Mouse (Mus musculus): Measurements from ENCODE around the gene Bzw1. TPM values are rescaled to one million over a fixed set of nuclear protein-coding genes. Genes with fewer than 3 reads are reported as not detected.

Gene Bzw1
- polyA plus RNA-seq, 1 experiment = 13.3 TPM

GRCm38 (mm10) chr1:58423371-58424248 is 30.9 kb downstream of the Bzw1 start, which contains the start of gene Clk1:
Gene Clk1 (minus strand): TSS chr1:58424066.
- under 1% methylated on average over 79 of the region's 79 CpGs for WGBS
- Histone ChIP-seq H3K27ac (ENCODE audit: insufficient read depth, low read length) (peak within 1 kb of the TSS; percentile 99), H3K4me3 (ENCODE audit: extremely low read depth, insufficient read depth, insufficient read length) (peak within 1 kb of the TSS; percentile 65), H3K27me3 (ENCODE audit: control insufficient read depth, insufficient read depth, low read length) (no peaks in the 10 kb centered on the region; the same call in 1 of the 2 replicates), H3K36me3 (ENCODE audit: control insufficient read depth, insufficient read depth, low read length) (peaks cover 26% of the 10 kb centered on the region), H3K4me1 (ENCODE audit: control insufficient read depth, insufficient read depth, insufficient read length) (peaks cover 5% of the 10 kb centered on the region)
- TF ChIP-seq CTCF (IDR thresholded peaks at IDR 0.05; ENCODE audit: extremely low read depth, insufficient read depth, insufficient read length, insufficient replicate concordance) (no peak), POLR2A (IDR thresholded peaks at IDR 0.05; ENCODE audit: low read depth, low read length) (peak; percentile 96)
- peak; percentile 82 to 95 for DNase-seq (ENCODE audit: low read depth in 1 of 2, low spot score in 2 of 2)

GRCm38 (mm10) chr1:58424551-58424950 is 31.9 kb downstream of the Bzw1 start:
- Histone ChIP-seq H3K27me3 (ENCODE audit: control insufficient read depth, insufficient read depth, low read length) (no peaks in the 10 kb centered on the region), H3K27ac (ENCODE audit: insufficient read depth, low read length) (no peak overlapping the region), H3K4me3 (ENCODE audit: extremely low read depth, insufficient read depth, insufficient read length) (no peak overlapping the region), H3K36me3 (ENCODE audit: control insufficient read depth, insufficient read depth, low read length) (peaks cover 18% of the 10 kb centered on the region), H3K4me1 (ENCODE audit: control insufficient read depth, insufficient read depth, insufficient read length) (peaks cover 5% of the 10 kb centered on the region)
- no peak for TF ChIP-seq POLR2A (IDR thresholded peaks at IDR 0.05; ENCODE audit: low read depth, low read length)
- TF ChIP-seq CTCF (IDR thresholded peaks at IDR 0.05; ENCODE audit: extremely low read depth, insufficient read depth, insufficient read length, insufficient replicate concordance) = no peak
- no peak for DNase-seq (ENCODE audit: low read depth in 1 of 2, low spot score in 2 of 2)
- WGBS = 93% methylated on average over 3 of the region's 3 CpGs

- no peaks in the 10 kb centered on the region for H3K27me3 ChIP-seq (ENCODE audit: control insufficient read depth, insufficient read depth, low read length)
- WGBS = 9% methylated on average over 10 of the region's 10 CpGs
- peaks cover 4% of the 10 kb centered on the region for H3K4me1 ChIP-seq (ENCODE audit: control insufficient read depth, insufficient read depth, insufficient read length)
- no peak for DNase-seq (ENCODE audit: low read depth in 1 of 2, low spot score in 2 of 2)
- peak overlapping the region; percentile 95 for H3K4me3 ChIP-seq (ENCODE audit: extremely low read depth, insufficient read depth, insufficient read length)
- H3K36me3 ChIP-seq (ENCODE audit: control insufficient read depth, insufficient read depth, low read length) = peaks cover 10% of the 10 kb centered on the region; the same call in 1 of the 2 replicates
- TF ChIP-seq CTCF (IDR thresholded peaks at IDR 0.05; ENCODE audit: extremely low read depth, insufficient read depth, insufficient read length, insufficient replicate concordance) = no peak
- TF ChIP-seq POLR2A (IDR thresholded peaks at IDR 0.05; ENCODE audit: low read depth, low read length) = no peak
- peak overlapping the region; percentile 92 for H3K27ac ChIP-seq (ENCODE audit: insufficient read depth, low read length)
Measured at GRCm38 (mm10) chr1:58444691-58445090, 52.0 kb downstream of the Bzw1 start.

- Histone ChIP-seq H3K27ac (ENCODE audit: insufficient read depth, low read length) (peak within 1 kb of the TSS; percentile 92), H3K4me1 (ENCODE audit: control insufficient read depth, insufficient read depth, insufficient read length) (peaks cover 4% of the 10 kb centered on the region), H3K36me3 (ENCODE audit: control insufficient read depth, insufficient read depth, low read length) (peaks cover 10% of the 10 kb centered on the region; the same call in 1 of the 2 replicates), H3K27me3 (ENCODE audit: control insufficient read depth, insufficient read depth, low read length) (no peaks in the 10 kb centered on the region), H3K4me3 (ENCODE audit: extremely low read depth, insufficient read depth, insufficient read length) (peak within 1 kb of the TSS; percentile 95)
- under 1% methylated on average over 33 of the region's 33 CpGs for WGBS
- TF ChIP-seq POLR2A (IDR thresholded peaks at IDR 0.05; ENCODE audit: low read depth, low read length) = peak; percentile 6; the same call in 1 of the 2 replicates
- TF ChIP-seq CTCF (IDR thresholded peaks at IDR 0.05; ENCODE audit: extremely low read depth, insufficient read depth, insufficient read length, insufficient replicate concordance) = no peak
- peak; percentile 71 to 75 for DNase-seq (ENCODE audit: low read depth in 1 of 2, low spot score in 2 of 2)
Measured at GRCm38 (mm10) chr1:58445143-58445722, 52.5 kb downstream of the Bzw1 start, which contains the start of the genes Nif3l1 and Ppil3. Gene Nif3l1 (plus strand): TSS chr1:58445151. Gene Ppil3 (minus strand): TSS chr1:58445486.

GRCm38 (mm10) chr1:58445861-58446260 is 53.2 kb downstream of the Bzw1 start:
- no peak for DNase-seq (ENCODE audit: low read depth in 1 of 2, low spot score in 2 of 2)
- TF ChIP-seq POLR2A (IDR thresholded peaks at IDR 0.05; ENCODE audit: low read depth, low read length) (no peak), CTCF (IDR thresholded peaks at IDR 0.05; ENCODE audit: extremely low read depth, insufficient read depth, insufficient read length, insufficient replicate concordance) (no peak)
- Histone ChIP-seq H3K27me3 (ENCODE audit: control insufficient read depth, insufficient read depth, low read length) (no peaks in the 10 kb centered on the region), H3K27ac (ENCODE audit: insufficient read depth, low read length) (peak overlapping the region; percentile 92), H3K4me3 (ENCODE audit: extremely low read depth, insufficient read depth, insufficient read length) (peak overlapping the region; percentile 95), H3K4me1 (ENCODE audit: control insufficient read depth, insufficient read depth, insufficient read length) (peaks cover 4% of the 10 kb centered on the region), H3K36me3 (ENCODE audit: control insufficient read depth, insufficient read depth, low read length) (peaks cover 9% of the 10 kb centered on the region; the same call in 1 of the 2 replicates)
- WGBS = 1% methylated on average over 11 of the region's 11 CpGs

GRCm38 (mm10) chr1:58447766-58448165 is 55.1 kb downstream of the Bzw1 start:
- Histone ChIP-seq H3K27ac (ENCODE audit: insufficient read depth, low read length) (no peak overlapping the region), H3K4me3 (ENCODE audit: extremely low read depth, insufficient read depth, insufficient read length) (no peak overlapping the region), H3K36me3 (ENCODE audit: control insufficient read depth, insufficient read depth, low read length) (peaks cover 3% of the 10 kb centered on the region), H3K4me1 (ENCODE audit: control insufficient read depth, insufficient read depth, insufficient read length) (peaks cover 4% of the 10 kb centered on the region), H3K27me3 (ENCODE audit: control insufficient read depth, insufficient read depth, low read length) (no peaks in the 10 kb centered on the region)
- TF ChIP-seq CTCF (IDR thresholded peaks at IDR 0.05; ENCODE audit: extremely low read depth, insufficient read depth, insufficient read length, insufficient replicate concordance) (no peak), POLR2A (IDR thresholded peaks at IDR 0.05; ENCODE audit: low read depth, low read length) (no peak)
- no peak for DNase-seq (ENCODE audit: low read depth in 1 of 2, low spot score in 2 of 2)
- 96% methylated on average over 7 of the region's 7 CpGs for WGBS
